Mouse (Mus musculus) common myeloid progenitor, adult 5-6 weeks (primary cell): ENCODE measurements around the gene Gm49776. TPM values are rescaled to one million over a fixed set of nuclear protein-coding genes. Genes with fewer than 3 reads are reported as not detected.
"Not testable (repeated sequence)": the region's sequence is repeated elsewhere in the genome, so short reads cannot be mapped to it uniquely, and the experiment has no call there.

Experiments used
- ATAC-seq: replicated peaks from 2 replicates; pipeline ENCODE4 v1.8.0; 2016; ENCODE audit warnings: low read depth, mild to moderate bottlenecking, moderate TSS enrichment, inconsistent platforms; ENCODE audit not compliant: poor library complexity, severe bottlenecking
- total RNA-seq: library from RNA; stranded (forward); fragments of 200-1000, 187-1606 nt; gene quantifications from 2 replicates; pipeline ENCODE4 v1.2.3, GENCODE M21; 2017

Gene Gm49776
- total RNA-seq = not detected in 2 replicates

DNA sequence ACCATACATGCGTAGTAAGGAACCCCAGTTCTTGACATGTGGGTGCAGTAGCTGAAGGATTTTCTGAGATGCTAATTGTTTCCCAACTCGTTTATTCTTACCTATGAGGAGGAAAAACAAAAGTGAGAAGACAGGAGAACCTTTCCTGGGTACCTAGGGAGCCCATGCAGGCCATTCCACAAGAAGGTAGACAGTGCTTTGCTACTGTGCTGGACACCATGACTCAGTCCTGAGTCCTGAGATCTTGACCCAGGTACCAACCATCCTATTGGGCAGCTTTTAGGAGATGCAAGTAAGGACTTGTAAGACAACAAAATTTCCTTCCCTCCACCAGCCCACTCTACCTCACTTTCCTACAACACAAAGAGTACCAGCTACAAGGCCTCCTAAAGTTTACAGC lies at the start of gene Gm49776:
Gene Gm49776 (minus strand): TSS at position 101 of the 400 bp plus-strand sequence.
- ATAC-seq = no peak

DNA sequence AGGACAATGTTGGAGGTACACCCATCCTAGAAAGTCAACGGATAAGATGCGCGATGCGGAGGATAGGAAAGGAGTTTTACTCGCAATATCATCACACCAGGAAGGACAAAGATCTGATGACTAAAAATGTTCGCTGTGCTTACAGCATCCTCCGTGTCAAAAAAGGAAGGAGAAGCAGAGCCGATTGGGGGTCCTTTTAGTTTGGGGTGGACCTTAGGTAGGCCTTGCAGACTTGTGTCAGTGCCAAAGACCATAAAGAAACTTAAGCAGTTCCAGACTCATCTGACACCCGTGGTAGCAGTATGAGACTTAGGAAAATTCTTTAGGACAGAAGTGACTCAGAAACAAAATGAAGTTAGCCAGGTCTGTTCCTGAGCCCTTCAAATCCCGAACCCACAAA lies 31.5 kb upstream of the Gm49776 start:
- ATAC-seq = not testable (repeated sequence)

DNA sequence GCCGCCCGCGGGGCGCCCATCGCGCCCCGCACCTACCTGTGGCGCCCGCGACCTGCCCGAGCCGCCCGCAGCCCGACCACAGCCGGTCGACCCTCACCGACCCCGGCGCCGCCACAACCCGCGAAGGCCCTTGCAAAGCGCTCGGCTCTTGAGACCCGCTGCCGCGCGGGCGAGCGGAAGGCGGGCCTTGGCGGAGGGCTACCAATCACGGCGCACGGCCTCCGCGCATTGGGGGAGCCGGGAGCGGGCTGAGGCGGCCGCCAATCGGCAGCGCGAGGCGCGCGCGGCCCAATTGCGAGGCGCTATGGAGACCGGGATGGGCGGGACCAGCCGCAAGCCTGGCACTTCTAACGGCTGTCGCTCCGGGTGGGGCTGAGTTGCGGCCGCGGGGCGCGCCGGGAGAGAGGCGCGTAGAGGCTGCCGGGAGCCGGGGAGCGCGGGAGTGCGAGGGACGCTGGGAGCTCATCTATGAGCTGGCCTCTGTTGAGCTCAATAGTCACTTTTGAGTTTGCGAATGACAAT lies 31.0 kb upstream of the Gm49776 start, which contains the start of gene Dgcr8:
Gene Dgcr8 (minus strand): TSS at position 180 of the 522 bp plus-strand sequence.
- peak; percentile 95 for ATAC-seq

DNA sequence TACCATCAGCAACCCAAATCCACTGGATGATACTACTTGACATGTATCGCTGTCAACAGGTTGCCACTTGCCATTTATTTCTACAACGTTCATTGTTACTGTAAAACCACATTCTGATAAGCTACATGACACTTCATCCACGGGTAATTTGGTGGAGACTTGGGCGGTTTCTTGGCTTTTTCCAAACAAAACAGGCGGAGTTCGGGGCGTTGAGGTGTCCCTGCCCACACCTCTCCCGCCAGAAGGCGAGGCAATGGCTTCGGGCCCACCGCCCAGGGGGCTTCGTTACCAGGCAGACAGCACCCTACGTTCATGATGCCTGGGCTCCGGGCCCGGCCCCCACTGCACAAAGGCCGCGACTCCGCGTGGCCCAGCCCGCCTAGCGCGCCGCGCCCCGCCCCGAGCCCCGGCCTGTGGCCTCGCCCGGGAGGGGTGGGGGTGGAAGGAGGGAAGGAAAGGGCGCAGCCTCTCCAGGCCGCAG lies 30.5 kb upstream of the Gm49776 start:
- ATAC-seq = peak; percentile 44

DNA sequence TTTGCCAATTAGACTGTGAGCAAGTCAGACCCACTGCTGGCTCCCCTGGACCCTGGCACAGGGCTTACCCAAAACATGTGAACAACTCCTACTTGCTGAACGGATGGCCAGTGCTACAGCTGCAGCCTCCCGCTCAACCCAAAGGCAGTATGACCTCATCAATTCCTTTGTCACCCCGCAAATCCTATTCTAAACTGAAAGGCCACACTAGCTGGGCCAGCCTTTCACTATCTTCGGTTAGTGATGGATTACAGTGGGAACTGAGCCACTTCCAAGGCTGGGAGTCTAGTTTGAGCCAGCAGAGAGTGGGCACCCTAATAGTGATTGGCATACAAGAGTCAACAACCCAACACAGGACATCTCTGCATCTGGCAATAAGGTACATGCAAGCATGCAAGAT lies 30.0 kb upstream of the Gm49776 start:
- no peak for ATAC-seq

DNA sequence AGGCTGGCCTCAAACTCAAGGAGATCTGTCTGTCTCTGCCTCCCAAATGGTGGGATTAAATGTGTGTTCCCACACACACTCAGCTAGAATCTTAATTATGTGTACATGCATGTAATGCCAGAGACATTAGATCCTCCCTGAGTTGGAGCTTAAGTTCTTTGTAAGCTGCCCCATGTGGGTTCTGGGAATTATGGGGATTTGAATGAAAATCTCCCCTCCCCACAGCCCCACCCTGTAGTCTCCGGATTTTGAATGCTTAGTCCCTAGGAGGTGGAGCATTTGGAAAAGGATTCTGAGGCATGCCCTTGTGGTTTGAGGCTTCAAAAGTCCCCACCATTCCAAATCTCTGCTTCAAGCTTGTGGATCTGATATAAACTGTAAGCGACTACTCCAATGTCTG lies 17.0 kb upstream of the Gm49776 start:
- no peak for ATAC-seq

DNA sequence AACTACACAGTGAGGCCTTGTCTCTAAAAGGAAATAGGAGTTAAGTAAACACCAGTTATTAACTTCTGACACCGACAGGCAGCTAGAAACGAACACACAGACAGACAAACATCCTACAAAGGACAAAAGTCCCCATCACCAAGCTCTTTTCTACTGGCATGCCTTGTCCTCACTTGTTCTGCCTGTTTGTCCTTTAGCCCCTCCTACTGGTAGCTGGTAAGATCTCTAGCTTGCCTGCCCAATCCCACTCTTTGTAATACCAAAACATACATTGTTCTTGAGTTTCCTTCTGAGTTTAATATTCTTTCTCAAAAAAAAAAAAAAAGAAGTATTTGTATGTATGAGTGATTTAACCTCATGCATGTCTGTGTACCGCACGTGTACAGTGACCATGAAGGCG lies 10.1 kb upstream of the Gm49776 start:
- ATAC-seq = peak; percentile 65; the same call in 1 of the 2 replicates

DNA sequence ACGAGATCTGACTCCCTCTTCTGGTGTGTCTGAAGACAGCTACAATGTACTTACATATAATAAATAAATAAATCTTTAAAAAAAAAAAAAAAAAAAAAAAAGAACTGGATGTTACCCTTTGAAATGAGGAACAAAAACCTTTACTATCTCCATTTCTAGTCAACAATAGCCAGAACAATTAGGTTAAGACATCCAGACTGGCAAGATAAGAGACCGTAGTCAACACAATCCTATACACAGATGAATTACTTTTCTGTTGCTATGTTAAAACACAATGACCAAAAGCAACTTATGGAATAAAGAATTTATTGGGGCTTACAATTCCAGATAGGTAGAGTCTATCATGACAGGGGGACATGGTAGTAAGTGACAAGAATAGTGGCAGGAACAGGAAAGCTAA lies 6.9 kb upstream of the Gm49776 start:
- ATAC-seq = no peak

DNA sequence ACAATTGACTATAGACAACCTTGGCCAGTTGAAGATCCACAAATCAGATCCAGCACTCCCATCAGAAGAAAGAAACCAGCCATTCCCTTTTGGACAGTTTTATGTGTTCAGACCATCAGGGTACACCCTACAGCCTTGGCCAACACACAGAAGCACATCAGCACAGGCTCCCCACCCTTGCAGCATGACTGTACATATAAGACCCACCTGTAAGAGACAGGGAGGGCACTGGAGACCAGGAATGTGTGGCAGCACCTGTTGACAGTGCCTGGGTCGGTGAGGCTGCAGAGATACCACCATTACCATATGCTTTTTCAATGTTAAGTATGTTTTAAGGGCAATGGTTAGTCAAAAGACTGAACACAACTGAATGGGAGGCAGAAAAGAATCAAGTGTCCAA lies 4.3 kb downstream of the Gm49776 start:
- ATAC-seq = no peak

DNA sequence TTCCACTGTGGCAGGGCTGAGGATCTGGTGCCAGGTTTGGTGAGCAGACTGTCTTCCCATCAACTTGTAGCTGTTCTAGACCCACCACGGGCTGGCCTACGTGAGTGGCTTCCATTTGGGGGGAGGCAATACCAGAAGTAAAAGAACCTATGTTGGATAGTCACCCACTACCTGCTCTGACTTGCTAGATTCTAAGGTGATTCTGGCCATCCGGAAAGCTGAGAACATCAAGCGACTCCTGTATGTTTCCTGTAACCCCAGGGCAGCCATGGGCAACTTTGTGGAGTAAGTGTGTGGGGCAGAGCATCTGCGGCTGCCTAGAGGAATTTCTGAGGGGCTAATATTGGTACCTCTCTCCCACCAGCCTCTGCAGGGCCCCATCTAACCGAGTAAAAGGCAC lies 5.4 kb downstream of the Gm49776 start:
- no peak for ATAC-seq

DNA sequence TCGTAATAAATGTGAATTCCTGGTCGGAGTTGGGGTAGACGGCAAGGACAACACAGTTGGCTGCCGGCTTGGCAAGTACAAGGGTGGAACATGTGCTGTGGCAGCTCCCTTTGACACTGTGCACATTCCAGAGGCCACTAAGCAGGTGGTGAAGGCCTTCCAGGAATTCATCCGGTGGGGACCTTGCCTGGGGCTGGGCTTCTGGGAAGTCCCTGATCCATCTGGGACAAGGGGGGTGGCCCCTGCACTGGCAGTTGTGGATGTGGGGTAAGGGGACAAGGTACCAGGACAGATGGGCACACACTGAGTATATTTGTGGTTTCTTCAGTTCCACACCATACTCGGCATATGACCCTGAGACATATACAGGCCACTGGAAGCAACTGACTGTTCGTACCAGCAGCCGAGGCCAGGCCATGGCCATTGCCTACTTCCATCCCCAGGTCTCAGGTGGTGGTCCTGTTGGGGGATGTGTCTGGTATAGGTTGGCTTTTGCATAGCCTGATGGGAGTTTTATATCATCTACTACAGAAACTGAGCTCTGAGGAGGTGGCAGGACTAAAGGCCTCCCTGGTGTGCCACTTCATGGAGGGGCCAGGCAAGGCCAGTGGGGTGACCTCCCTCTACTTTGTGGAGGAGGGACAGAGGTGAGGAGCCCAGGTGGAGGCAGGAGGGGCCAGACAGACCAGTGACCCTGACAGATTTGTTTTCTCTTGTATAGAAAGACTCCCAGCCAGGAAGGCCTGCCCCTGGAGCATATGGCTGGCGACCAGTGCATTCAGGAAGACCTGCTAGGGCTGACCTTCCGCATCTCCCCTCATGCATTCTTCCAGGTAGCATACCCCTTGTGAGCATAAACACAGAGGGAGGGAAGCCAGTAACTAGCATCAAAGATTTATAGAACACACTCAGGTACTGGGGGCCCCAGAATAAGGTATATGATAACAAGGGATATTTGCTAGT lies 7.0 kb downstream of the Gm49776 start:
- no peak for ATAC-seq

DNA sequence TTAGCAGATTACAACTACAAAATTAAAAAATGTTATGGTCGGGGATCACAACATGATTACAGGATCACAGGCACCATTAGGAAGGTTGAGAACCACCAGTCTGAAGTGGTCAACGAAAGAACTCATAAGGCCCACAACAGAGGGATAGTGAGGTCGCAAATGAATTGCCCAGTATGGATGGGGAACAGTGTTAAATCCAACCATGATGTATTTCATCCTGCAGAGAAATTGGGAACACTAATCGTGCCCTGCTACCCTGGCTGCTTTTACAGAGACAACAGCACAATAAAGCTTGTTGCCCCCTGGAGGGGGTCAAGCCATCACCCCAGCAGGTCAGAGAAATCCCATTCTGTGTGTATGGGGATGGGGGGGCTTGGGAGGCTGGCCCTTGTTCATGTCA lies 7.9 kb downstream of the Gm49776 start:
- no peak for ATAC-seq

DNA sequence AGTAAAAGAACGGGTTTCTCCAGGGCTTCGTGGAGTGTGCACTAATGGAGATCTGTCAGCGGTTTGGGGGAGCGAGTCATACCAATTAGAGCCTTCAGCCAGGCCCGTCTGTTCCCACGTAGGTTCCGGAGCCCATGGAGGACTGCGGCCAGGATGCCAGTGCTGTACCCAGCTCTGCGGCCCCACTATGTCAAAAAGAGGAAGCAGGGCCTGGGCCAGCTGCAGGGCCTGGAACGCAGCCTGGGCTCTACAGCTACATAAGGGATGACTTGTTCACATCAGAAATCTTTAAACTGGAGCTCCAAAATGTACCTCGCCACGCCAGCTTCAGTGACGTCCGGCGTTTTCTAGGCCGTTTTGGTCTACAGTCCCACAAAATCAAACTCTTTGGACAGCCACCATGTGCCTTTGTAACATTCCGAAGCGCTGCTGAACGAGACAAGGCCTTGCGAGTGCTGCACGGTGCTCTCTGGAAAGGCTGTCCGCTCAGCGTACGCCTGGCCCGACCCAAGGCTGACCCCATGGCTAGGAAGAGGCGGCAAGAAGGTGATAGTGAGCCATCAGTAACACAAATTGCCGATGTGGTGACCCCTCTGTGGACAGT lies 8.7 kb downstream of the Gm49776 start:
- ATAC-seq = peak; percentile 69

DNA sequence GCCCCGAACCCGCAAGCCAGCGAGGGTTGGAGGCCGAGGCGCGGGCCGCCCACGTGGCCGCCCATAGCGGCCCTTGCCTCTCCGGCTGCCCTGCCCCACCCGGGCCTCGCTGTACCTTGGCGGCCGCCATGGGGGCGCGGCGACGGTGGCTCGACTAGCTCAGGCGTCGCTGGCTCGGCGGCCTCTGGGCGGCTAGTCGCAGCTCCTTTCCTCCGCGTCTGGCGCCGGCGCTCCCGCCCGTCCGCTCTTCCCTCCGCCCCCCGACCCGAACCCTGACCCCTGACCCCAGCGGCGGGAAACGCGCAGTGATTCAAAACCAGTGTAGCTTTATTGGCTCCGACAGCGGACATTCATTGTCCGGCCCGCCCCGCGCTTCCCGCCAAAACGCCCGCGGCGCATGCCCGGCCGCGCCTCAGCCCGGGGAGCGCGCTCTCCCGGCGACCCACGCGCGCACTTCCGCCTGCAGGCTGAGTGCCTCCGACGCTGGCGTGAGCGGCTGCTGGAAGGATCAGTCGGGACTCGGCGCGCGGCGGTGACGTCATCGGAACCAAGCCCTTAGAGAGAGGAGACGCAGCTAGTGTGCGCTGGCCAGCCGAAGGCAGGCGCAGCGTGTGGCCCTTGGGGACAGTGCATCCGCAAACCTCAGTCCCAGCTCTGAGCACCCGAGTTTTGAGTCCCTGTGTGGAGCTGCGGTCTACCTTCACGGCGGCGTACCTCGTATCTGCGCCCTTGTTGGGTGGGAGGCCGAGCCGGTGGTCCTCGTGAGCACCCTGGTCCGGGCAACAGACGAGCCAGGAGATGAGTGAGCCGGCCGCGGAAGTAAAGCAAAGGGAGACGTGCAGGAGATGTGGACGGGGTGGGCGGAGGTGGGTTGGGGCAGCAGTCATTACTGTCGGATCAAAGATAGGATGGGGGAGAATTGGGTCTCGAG lies 9.4 kb downstream of the Gm49776 start, which contains the start of the genes Trmt2a and Ranbp1:
Gene Trmt2a (plus strand): TSS at position 247 of the 931 bp plus-strand sequence.
Gene Ranbp1 (minus strand): TSS at position 300 of the 931 bp plus-strand sequence.
- peak; percentile 79 for ATAC-seq

DNA sequence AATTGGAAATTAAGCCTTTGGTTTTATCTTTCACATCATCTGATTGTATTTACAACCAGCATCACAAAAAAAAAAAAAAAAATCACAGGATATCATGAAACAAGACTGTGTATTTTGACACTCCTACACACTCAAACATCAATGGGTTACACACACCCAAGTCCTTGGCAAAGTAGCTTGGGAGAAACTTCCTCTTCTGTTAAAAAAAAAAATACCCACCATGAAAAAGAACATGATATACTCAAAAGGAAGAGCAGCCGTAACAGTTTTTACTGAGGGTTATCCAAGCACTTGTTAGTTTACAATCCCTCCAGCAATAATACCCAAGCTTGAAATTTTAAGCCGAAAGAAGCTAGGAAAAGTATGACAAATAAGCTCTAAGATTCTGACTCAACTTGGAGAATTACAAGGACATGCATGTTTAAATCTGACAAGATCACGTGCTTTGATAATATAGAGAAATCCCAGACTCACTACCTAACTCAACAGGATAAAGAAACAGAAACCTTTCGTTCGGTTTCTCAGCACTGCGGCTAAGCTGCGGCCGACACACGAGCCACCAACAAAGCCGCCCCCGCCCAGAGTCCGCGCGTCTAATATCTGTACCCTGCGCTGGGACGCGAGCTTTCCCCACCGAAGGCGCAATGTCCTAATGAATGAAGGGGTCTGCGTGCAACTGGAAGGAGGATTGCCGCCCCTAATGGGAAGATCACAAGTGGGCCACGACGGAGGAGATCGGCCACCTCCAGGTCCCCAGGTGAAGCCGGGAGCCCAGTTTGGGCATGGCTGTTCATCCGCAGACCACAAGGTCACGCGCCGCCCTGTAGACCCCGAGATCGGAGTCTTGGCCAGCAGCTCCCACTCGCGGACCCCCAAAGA lies 10.4 kb downstream of the Gm49776 start:
- no peak for ATAC-seq

DNA sequence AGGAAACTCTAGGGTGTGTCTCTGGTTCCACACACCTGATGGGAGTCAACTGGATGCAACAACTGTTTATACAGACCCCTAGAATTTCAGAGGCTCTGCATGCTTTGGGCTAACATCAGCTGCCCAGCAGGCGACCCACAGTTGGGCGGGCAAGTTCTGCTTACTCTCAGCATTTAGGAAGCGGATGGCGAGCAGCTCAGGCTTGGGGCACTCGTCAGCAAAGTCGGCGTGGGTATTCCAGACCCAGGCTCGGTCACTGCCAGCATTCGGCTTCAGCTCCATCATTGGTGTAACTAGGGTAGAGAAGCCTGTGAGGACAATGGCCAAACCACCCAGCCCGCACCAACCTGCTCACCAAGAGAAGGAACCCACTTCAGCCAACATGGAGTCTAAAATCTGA lies 16.5 kb downstream of the Gm49776 start:
- no peak for ATAC-seq

DNA sequence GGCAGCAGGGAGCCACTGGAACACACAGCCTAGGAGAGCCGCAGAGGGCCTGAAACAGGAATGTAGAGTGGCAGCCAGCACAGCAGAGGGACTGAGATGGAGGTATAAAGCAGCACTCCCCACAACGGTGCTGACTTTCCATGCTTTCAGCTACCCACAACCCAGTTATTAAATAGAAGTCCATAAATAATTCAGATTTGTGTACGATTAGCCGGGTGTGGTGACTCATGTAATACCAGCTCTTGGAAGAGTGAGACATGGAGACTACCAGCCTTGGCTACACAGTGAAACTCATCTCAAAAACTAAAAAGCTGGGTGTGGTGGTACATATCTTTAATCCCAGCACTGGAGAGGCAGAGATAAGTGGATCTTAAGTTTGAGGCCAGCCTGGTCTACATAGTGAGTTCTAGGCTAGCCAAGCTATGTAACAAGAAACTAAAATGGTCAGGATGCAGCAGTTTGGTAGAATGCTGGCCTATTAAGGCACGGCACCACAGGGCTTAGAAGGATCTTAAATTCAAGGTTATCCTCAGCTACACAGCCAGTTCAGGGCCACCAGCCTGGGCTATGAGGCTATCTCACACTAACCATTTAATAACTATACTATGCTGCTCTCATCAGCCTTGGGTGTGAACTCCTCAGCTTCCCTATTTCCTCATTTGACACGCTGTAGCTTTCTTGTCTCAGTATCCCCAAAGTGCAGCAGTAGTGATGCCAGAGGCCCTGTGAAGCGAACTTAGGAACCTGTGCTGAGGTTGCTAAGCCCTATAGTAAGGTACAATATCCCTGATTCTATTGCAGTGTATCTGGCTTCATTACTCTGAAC lies 21.2 kb downstream of the Gm49776 start:
- no peak for ATAC-seq
